Mouse (Mus musculus) heart, postnatal 0 days (tissue): ENCODE results near the gene Uck2. TPM values are rescaled to one million over a fixed set of nuclear protein-coding genes. Genes with fewer than 3 reads are reported as not detected.
A peak's percentile ranks its signal among the peaks of the same experiment; 100 is the strongest.

Experiments
- ATAC-seq: fragments of 200-750 bp; cut with Nextera tagmentation; 2 replicates; pipeline ENCODE4 v1.8.0; 2017; ENCODE audit warnings: low read depth, moderate number of reproducible peaks, moderate library complexity; ENCODE audit not compliant: insufficient read depth
- DNase-seq: peaks from one replicate; pipeline ENCODE4 v3.0.0-alpha.2; 2016; ENCODE audit warnings: low spot score
- H3K27ac ChIP-seq: fragments of 300-500 bp; sonication (generic); 2 replicates; pipeline ENCODE4 v1.5.1; 2014; ENCODE audit warnings: low read depth, mild to moderate bottlenecking
- H3K27me3 ChIP-seq: fragments of 300-500 bp; sonication (generic); 2 replicates; pipeline ENCODE4 v1.6.1; 2014; ENCODE audit warnings: low read length, mixed read lengths; ENCODE audit not compliant: control insufficient read depth, insufficient read depth
- H3K36me3 ChIP-seq: fragments of 300-500 bp; sonication (generic); replicated peaks from 2 replicates; pipeline ENCODE4 v1.6.1; 2014; ENCODE audit warnings: low read length, mixed read lengths; ENCODE audit not compliant: control insufficient read depth, insufficient read depth
- H3K4me1 ChIP-seq: fragments of 300-500 bp; sonication (generic); 2 replicates; pipeline ENCODE4 v1.6.1; 2014; ENCODE audit warnings: antibody characterized with exemption; ENCODE audit not compliant: control insufficient read depth, insufficient read depth
- H3K4me2 ChIP-seq: fragments of 300-500 bp; sonication (generic); 2 replicates; pipeline ENCODE4 v1.6.1; 2014; ENCODE audit warnings: low read depth, mild to moderate bottlenecking, low read length, moderate library complexity
- H3K4me3 ChIP-seq: fragments of 300-500 bp; sonication (generic); 2 replicates; pipeline ENCODE4 v1.5.1; 2014; ENCODE audit warnings: low read depth, low read length
- H3K9ac ChIP-seq: fragments of 300-500 bp; sonication (generic); replicated peaks from 2 replicates; pipeline ENCODE4 v1.6.1; 2014; ENCODE audit warnings: low read depth, low read length, mixed read lengths
- H3K9me3 ChIP-seq: fragments of 300-500 bp; sonication (generic); replicated peaks from 2 replicates; pipeline ENCODE4 v1.6.1; 2016; ENCODE audit warnings: low read length; ENCODE audit not compliant: control insufficient read depth
- CTCF ChIP-seq: IDR thresholded peaks from 2 replicates; pipeline ENCODE4 v1.5.1; 2016; ENCODE audit warnings: antibody characterized with exemption, control low read depth, low read depth
- EP300 ChIP-seq: IDR thresholded peaks from 2 replicates; pipeline ENCODE4 v1.6.1; 2016; ENCODE audit warnings: antibody characterized with exemption, low read depth
- WGBS: fragments of 180-500 bp; shearing (Covaris S2); extraction: QIAGEN DNeasy Blood & Tissue Kit; methylation state at CpG from one replicate; pipeline ENCODE4 v1.1.7; 2014; 5-methylcytosine and 5-hydroxymethylcytosine counted together
- polyA plus RNA-seq: library from polyadenylated mRNA; unstranded; fragments of >200 nt; fragmentation: Nextera tagmentation; extraction: Ambion mirVana; gene quantifications from 2 replicates; pipeline ENCODE4 v1.2.1, GENCODE M21; 2015
- total RNA-seq: library from RNA; depleted of rRNA; stranded (reverse); fragments of >200 nt; gene quantifications from 2 replicates; pipeline ENCODE4 v1.2.3, GENCODE M21; 2014; ENCODE audit warnings: low replicate concordance; rRNA removed

Uck2 gene
- total RNA-seq (60.3 and 82.4 TPM in 2 replicates), polyA plus RNA-seq (26.4 and 30.7 TPM in 2 replicates)

GRCm38 (mm10) chr1:167285320-167285355 lies at the start of gene Uck2:
Uck2 (minus strand) TSS chr1:167285320.
- WGBS: 0% methylated on average over 2 of the region's 2 CpGs

GRCm38 (mm10) chr1:167331106-167331505 lies 46.0 kb upstream of the Uck2 start:
- Histone ChIP-seq H3K9me3 (no peaks in the 10 kb centered on the region), H3K4me3 (no peak overlapping the region), H3K4me2 (no peak overlapping the region), H3K9ac (no peak overlapping the region), H3K27ac (no peak overlapping the region), H3K36me3 (peaks cover 58% of the 10 kb centered on the region), H3K27me3 (no peaks in the 10 kb centered on the region), H3K4me1 (no peaks in the 10 kb centered on the region)
- ATAC-seq (no peak), DNase-seq (no peak)
- no peak for TF ChIP-seq EP300
- no peak for TF ChIP-seq CTCF
- WGBS: 82% methylated on average over 8 of the region's 8 CpGs

More at GRCm38 (mm10) chr1:167285320-167285355, at the start of gene Uck2:
- Histone ChIP-seq H3K4me2 (peak within 1 kb of the TSS; percentile 91), H3K9ac (peak within 1 kb of the TSS; percentile 61), H3K4me3 (peak within 1 kb of the TSS; percentile 77), H3K27me3 (no peaks in the 10 kb centered on the region), H3K36me3 (no peaks in the 10 kb centered on the region), H3K4me1 (peaks cover 4% of the 10 kb centered on the region), H3K9me3 (no peaks in the 10 kb centered on the region), H3K27ac (peak within 1 kb of the TSS; percentile 88)
- no peak for ATAC-seq
- DNase-seq: no peak
- no peak for TF ChIP-seq EP300
- no peak for TF ChIP-seq CTCF

DNA sequence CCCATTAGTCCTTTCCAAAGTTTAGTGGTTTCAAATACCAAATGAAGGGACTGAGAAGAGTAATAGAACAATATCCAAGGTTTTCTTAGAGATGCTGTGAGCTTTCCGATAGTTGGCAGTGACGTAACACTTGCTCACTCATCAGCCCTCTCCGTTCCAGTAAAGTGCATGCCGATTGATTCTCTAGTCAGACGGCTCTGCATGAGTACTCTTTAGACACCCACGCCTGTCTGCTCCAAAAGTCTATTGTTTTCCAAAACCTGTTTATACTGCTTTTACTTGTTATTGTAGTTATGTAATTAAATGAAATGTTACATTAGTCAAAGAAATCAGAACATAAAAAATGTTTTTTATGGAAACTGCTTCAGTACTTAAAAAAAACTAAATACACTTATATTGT lies 43.7 kb upstream of the Uck2 start:
- H3K27ac ChIP-seq: no peak overlapping the region
- ATAC-seq (no peak), DNase-seq (no peak)
- WGBS: 80% methylated on average over 6 of the region's 6 CpGs
- H3K36me3 ChIP-seq: peaks cover 66% of the 10 kb centered on the region
- no peaks in the 10 kb centered on the region for H3K27me3 ChIP-seq
- H3K9me3 ChIP-seq: no peaks in the 10 kb centered on the region
- H3K4me1 ChIP-seq: no peaks in the 10 kb centered on the region
- H3K9ac ChIP-seq: no peak overlapping the region
- no peak for TF ChIP-seq EP300
- TF ChIP-seq CTCF: no peak
- H3K4me2 ChIP-seq: no peak overlapping the region
- H3K4me3 ChIP-seq: no peak overlapping the region

- peaks cover 78% of the 10 kb centered on the region for H3K36me3 ChIP-seq
- no peaks in the 10 kb centered on the region for H3K4me1 ChIP-seq
- no peak for DNase-seq
- no peak overlapping the region for H3K4me2 ChIP-seq
- no peak overlapping the region for H3K4me3 ChIP-seq
- H3K9ac ChIP-seq: no peak overlapping the region
- no peak for ATAC-seq
- no peaks in the 10 kb centered on the region for H3K27me3 ChIP-seq
- 95% methylated on average over 6 of the region's 6 CpGs for WGBS
- TF ChIP-seq CTCF (no peak), EP300 (no peak)
- H3K9me3 ChIP-seq: no peaks in the 10 kb centered on the region
- H3K27ac ChIP-seq: no peak overlapping the region
These were observed 36.6 kb upstream of the Uck2 start for GRCm38 (mm10) chr1:167321691-167322090.

GRCm38 (mm10) chr1:167313220-167313619 lies 28.1 kb upstream of the Uck2 start:
- H3K4me2 ChIP-seq: no peak overlapping the region
- no peaks in the 10 kb centered on the region for H3K9me3 ChIP-seq
- DNase-seq: no peak
- ATAC-seq: no peak
- peaks cover 6% of the 10 kb centered on the region for H3K4me1 ChIP-seq
- peaks cover 37% of the 10 kb centered on the region for H3K36me3 ChIP-seq
- TF ChIP-seq EP300 (no peak), CTCF (peak; percentile 22; the same call in 1 of the 2 replicates)
- no peaks in the 10 kb centered on the region for H3K27me3 ChIP-seq
- no peak overlapping the region for H3K4me3 ChIP-seq
- no peak overlapping the region for H3K9ac ChIP-seq
- no peak overlapping the region for H3K27ac ChIP-seq
- WGBS: 89% methylated on average over 4 of the region's 4 CpGs

- Histone ChIP-seq H3K9me3 (no peaks in the 10 kb centered on the region), H3K27me3 (no peaks in the 10 kb centered on the region), H3K4me1 (peaks cover 6% of the 10 kb centered on the region), H3K4me2 (no peak overlapping the region), H3K27ac (no peak overlapping the region), H3K9ac (no peak overlapping the region), H3K4me3 (no peak overlapping the region), H3K36me3 (peaks cover 32% of the 10 kb centered on the region)
- ATAC-seq (no peak), DNase-seq (no peak)
- TF ChIP-seq CTCF: no peak
- TF ChIP-seq EP300: no peak
These were observed 27.2 kb upstream of the Uck2 start for GRCm38 (mm10) chr1:167312367-167312766.
